Mouse (Mus musculus) frontal cortex, postnatal 25 days (tissue): ENCODE data around the gene Adamts10.

Experiments
- DNase-seq, 2 experiments: peaks; one replicate each; pipeline ENCODE4 v3.0.0; 2022; ENCODE audit warnings: low spot score in 2 of 2

Adamts10 gene

DNA sequence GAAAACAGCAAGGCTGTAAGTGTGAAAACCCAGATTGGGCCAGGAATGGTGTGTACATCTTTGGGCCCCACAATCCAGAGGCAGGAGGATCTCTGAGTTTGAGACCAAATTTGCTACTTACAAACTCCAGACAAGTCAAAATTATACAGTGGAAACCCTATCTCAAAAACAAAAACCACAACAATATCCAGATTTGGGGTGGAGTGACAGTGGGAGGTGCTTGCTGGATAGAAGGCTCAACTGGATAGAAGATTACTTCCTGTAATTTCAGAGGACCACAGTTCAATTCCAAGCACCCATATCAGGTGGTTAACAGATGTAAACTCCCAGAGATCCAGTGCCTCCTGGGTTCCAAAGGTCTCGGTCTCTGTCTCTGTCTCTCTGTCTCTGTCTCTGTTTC lies 30.5 kb downstream of the Adamts10 start:
- DNase-seq, result no peak

DNA sequence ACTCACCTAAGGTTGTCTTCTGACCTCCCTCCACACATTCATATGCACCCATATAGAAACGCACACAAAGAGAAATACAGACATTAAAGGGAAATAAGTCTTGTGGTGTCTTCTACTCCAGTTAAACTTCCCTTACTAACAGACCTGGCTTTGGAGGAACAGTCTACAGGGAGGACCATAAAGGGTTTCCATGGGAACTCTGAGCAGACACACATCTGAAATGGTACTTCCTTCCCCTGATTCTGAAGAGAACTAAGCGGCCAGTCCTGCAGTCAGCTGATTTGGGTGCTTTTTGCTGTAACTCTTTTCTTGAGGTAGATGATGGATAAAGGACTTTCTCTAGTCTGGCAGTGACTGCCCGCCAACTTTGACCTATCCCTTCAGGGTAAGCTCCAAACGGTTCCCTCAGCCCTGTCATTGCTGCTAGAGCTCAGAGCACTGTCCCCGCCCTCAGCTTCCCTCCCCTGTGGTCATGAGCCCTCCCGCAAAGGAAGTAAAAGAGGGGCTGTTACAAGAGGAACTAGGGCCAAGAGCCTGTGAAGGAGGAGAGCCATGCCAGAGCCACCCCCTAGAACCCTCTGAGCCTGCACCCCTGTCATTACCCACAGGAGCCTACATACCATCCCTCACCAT lies 31.3 kb downstream of the Adamts10 start, which contains the start of gene Myo1f:
Gene Myo1f (plus strand): TSS at position 485 of the 633 bp plus-strand sequence.
- DNase-seq, result no peak

DNA sequence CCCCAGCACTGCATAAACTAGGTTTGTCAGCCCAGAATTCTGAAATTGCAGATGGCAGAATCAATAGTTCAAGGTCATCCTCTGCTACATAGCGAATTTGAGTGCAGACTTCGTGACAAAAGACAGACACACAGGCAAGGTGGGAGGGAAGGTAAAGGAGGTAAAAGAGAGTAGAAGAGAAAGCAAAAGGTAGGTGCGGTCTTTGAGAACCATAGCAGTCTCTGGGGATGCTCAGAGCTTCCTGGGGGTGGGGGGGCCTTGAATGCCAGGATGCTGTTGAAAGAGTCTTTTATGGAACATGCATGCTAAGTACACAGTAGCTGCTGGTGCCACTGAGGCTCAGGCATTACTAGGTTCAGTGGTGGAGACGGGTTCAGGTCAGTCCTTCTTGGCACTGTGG lies 33.9 kb downstream of the Adamts10 start:
- DNase-seq, result no peak

DNA sequence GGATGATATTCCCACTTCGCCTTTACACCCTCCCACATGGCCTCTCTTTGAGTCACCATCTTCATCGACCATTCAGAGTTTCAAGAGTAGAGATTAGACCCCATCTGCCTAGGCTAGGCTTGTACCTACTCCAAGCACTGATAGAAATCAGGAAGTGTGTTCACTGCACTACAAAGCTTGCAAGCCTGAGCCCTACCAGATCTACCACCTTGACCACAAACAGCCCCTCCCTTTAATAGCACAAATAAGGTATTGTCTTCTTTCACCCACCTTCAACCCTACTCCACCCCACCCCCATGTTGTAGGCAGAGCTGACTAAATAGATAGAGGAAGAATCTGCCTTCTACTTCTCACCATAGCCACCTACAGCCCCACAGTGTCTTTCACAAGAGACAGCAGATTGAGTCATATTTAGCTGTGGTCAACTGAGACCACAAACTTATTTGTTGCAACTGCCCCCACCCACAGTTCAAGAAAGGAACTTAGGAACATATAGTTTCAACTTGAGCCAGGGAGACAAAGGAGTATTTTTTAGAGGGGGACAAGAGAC lies 39.6 kb downstream of the Adamts10 start:
- DNase-seq, result no peak

DNA sequence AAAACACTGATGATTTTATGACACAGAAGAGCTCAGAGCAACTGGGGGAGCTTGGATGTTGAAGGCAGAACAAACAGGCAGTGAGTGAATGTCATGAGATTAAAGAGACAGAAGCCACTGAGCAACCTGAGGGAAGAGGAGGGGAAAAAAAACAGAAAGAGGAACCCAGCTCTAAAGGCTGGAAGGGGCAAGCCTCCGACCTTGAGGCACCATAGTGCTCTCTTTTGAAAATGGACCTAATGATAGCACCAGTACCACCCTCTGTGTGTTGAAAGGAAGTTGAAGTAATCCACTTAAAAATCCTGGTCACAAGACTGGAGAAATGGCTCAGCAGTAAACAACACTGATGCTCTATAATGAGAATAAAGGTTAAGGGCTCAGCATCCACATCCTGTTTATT lies 40.6 kb downstream of the Adamts10 start:
- DNase-seq, result no peak

DNA sequence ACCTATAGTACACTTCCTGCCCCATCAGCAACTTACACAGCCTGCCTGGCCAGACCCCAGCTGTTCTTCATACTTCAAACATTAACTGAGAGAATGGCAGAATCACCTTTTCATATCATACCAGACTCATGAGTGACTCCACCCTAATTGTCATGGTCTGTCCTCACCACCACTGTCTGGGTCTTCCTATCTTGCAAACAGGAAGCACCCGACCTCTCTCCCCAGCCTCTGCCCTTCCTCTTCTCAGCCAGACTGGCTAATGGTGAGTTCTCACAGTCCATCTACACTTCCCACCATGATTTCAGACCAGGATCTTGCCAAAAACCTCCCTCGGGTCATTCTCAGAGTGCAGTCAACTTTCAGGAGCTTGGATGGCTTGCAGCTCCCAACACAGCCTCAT lies 42.2 kb downstream of the Adamts10 start:
- DNase-seq, result no peak

- DNase-seq, result no peak
These were observed 60.1 kb downstream of the Adamts10 start for GRCm38 (mm10) chr17:33584061-33584460.

DNA sequence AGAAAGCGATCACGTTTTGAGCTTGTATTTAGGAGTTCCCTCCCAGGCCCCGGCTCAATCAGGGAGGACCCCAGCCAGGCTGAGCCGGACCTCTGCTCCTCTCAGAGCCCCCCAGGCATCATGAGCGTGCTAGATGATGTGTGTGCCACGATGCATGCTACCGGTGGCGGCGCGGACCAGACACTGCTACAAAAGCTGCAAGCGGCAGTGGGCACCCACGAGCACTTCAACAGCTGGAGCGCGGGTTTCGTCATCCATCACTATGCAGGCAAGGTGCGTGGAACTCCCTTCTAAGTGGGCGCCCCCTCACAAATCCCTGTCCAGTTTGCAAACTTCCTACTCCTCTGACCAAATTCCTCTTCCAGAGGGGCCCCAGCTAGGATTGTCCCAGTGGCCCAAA lies 62.0 kb downstream of the Adamts10 start:
- no peak for DNase-seq

DNA sequence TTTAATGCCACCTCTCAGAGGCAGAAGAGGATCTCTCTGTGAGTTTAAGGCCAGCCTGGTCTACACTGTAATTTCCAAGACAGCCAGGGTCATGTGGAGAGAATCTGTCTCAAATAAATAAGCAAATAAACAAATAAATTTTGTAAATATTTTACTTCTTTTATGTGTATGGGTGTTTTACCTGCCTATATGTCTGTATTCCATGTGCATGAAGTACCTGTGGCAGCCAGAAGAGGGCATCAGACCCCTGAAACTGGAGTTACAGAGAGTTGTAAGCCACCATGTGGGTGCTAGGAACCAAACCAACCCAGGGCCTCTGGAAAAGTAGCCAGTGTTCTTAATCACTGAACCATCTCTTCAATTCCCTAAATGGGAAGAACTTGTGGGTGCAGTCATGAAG lies 73.3 kb downstream of the Adamts10 start:
- DNase-seq, result no peak

- no peak for DNase-seq
These were observed 74.5 kb downstream of the Adamts10 start for GRCm38 (mm10) chr17:33598506-33598905.

- DNase-seq, result no peak
These were observed 76.0 kb downstream of the Adamts10 start for GRCm38 (mm10) chr17:33599836-33600475.

GRCm38 (mm10) chr17:33600831-33601230 lies 76.8 kb downstream of the Adamts10 start:
- DNase-seq, result no peak

GRCm38 (mm10) chr17:33601947-33602346 lies 77.9 kb downstream of the Adamts10 start:
- DNase-seq, result no peak
